Mouse (Mus musculus) small intestine, adult 2 months (tissue): ENCODE measurements at regions not wholly inside any gene's neighbourhood (a gene's known extent, or its start where the extent isn't known, plus 50 kb on each side); places are given as distances from the start of the nearest gene placed in this dataset.

Source experiments
- H3K27ac ChIP-seq: fragments of 200-500 bp; 2 replicates; pipeline ENCODE4 v1.5.1; 2012; ENCODE audit warnings: low read depth, low read length, control low read depth, inconsistent platforms; ENCODE audit not compliant: insufficient read depth
- H3K27me3 ChIP-seq: fragments of 200-500 bp; 2 replicates; pipeline ENCODE4 v1.6.1; 2012; ENCODE audit warnings: mild to moderate bottlenecking, moderate library complexity, low read length, inconsistent platforms; ENCODE audit not compliant: control insufficient read depth, insufficient read depth
- H3K36me3 ChIP-seq: fragments of 200-500 bp; 2 replicates; pipeline ENCODE4 v1.6.1; 2012; ENCODE audit warnings: mild to moderate bottlenecking, low read length, control low read depth, inconsistent platforms; ENCODE audit not compliant: control insufficient read depth, insufficient read depth
- H3K4me1 ChIP-seq: fragments of 200-500 bp; 2 replicates; pipeline ENCODE4 v1.6.1; 2012; ENCODE audit warnings: low read length, inconsistent platforms, mixed read lengths; ENCODE audit not compliant: control insufficient read depth, insufficient read depth, insufficient read length
- H3K4me3 ChIP-seq: fragments of 200-500 bp; 2 replicates; pipeline ENCODE4 v1.5.1; 2012; ENCODE audit warnings: low read depth, mild to moderate bottlenecking, control low read depth, inconsistent platforms, low read length, moderate library complexity
- CTCF ChIP-seq: fragments of 200-500 bp; IDR thresholded peaks from 2 replicates; pipeline ENCODE4 v1.5.1; 2012; ENCODE audit warnings: low read depth, mild to moderate bottlenecking, control low read depth, inconsistent platforms, low read length, moderate library complexity, mixed read lengths; ENCODE audit not compliant: insufficient replicate concordance, insufficient read length; ENCODE audit errors: extremely low read depth
- POLR2A ChIP-seq: fragments of 200-500 bp; IDR thresholded peaks from 2 replicates; pipeline ENCODE4 v1.6.1; 2012; ENCODE audit warnings: low read depth, mild to moderate bottlenecking, control low read depth, inconsistent platforms, low read length, moderate library complexity
- WGBS: fragments of 180-500 bp; shearing (Covaris S2); methylation state at CpG from one replicate; pipeline ENCODE4 v1.1.7; 2018; 5-methylcytosine and 5-hydroxymethylcytosine counted together

DNA sequence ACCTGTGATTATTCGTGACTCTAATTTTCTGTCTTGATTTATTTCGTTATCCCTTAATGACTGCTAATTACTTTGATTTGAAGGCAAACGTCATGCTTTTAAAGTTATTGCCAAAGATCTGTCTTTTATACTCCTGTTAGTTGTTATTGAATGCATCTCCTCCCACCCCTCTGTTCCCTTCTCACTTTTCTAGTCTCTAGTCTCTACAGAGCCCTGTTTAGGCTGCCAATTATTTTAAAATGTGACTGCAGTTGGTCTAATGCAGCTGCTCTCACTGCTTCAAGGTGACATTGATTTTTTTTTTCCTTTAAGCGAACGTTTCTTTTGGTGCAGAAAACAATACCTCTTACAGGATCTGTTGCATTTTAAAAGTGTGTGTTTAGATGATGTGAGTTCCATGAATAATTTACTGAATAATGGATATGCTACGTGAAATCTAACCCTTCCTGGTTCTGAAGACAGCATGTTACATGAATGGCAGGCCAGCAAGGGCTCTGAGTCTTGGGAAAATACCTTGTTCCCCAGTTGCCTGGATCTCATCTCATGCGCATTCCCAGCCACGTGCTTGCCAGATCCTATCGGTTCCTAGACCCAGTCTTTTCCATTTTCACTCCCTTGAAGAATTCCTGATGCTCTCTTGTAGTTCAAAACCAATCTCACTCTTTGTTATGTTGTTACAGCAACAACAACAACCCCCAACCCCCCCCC, 1097.2 kb downstream of the Synb start:
- Histone ChIP-seq H3K27me3 (no peaks in the 10 kb centered on the region), H3K36me3 (no peaks in the 10 kb centered on the region), H3K4me1 (no peaks in the 10 kb centered on the region), H3K27ac (no peak overlapping the region), H3K4me3 (no peak overlapping the region)
- 38% methylated on average over 9 of the region's 9 CpGs for WGBS
- no peak for TF ChIP-seq CTCF
- TF ChIP-seq POLR2A, result no peak

DNA sequence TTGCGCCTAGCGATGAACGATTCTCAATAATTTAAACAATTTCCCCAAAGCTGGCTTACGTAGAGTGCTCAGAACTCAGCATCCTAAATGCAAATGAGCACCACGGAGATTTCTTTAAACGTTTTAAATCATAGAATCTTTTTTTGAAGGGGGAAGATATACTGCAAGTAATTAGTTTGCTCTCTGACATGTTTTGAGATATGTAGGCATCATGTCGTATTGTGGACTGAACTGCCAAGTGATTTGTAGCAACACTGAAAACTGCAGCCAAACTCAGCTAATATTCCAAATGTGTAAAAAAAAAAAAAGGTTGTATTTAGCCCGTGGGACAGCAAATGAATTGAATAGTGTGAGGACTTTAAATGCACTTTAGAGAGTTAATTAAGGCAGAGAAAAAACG, 1097.9 kb downstream of the Synb start:
- TF ChIP-seq POLR2A (no peak), CTCF (no peak)
- WGBS, result 69% methylated on average over 9 of the region's 9 CpGs
- Histone ChIP-seq H3K4me1 (no peaks in the 10 kb centered on the region), H3K27me3 (no peaks in the 10 kb centered on the region), H3K27ac (no peak overlapping the region), H3K36me3 (no peaks in the 10 kb centered on the region), H3K4me3 (no peak overlapping the region)

DNA sequence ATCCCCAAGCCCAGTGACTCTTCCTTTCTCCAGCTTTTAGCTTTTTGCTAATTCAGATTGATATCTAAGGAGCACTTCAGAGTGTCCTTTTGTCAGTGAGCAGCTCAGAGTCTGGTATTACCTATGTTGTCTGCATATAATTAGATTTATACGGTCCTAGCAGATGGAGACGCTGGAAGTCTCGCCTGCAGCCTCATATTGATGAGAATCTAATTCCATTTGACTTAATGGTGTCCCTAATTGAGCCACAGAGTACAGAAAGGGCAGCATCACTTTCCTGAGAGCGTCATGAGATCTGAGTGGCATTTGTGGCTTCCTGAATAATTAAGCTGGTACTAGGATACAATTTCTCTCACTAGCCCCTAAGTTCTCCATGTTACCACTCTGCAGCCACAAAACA, 1104.2 kb downstream of the Synb start:
- Histone ChIP-seq H3K36me3 (no peaks in the 10 kb centered on the region), H3K4me1 (no peaks in the 10 kb centered on the region), H3K27me3 (no peaks in the 10 kb centered on the region), H3K27ac (no peak overlapping the region), H3K4me3 (no peak overlapping the region)
- TF ChIP-seq CTCF (no peak), POLR2A (no peak)
- WGBS, result 71% methylated on average over 4 of the region's 4 CpGs

DNA sequence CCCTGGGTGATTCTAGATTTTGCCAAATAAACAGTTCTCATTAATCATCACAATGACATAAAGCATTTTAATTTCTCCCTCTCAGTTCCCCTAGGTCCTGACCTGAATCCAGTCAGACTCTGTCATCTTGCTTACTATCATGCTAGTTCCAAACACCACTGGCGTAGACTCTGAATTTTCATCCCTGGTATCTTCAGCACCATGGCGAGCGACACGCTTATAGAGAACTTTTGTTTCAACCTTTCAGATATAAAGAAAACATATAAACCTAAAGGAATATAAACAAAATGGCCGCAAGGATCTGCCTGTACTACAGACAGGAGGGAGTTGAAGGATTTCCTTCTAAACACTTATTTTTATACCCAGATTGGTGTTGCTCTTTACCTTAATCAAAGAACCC, 1105.8 kb downstream of the Synb start:
- Histone ChIP-seq H3K27me3 (no peaks in the 10 kb centered on the region), H3K4me1 (no peaks in the 10 kb centered on the region), H3K4me3 (no peak overlapping the region), H3K27ac (no peak overlapping the region), H3K36me3 (no peaks in the 10 kb centered on the region)
- TF ChIP-seq CTCF (no peak), POLR2A (no peak)
- WGBS, result 52% methylated on average over 5 of the region's 5 CpGs

DNA sequence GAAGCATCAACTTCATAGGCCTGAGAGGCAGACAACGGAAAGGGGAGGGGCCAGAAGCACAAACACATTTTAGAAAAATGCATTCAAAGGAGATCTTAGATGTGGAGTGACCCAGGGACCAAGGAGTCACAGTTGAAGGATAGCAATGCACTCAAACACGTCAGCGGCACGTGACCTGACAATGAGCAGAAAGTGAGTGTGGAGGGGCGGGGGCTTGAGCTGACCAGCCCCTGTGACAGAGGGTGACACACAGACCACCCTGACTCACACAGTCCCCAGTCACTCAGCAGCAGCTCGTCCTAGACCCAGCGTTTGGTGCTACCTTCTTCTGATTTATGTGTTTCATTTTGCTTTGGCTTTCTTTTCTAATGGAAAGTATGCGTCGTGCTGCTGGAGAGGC, 1111.5 kb downstream of the Synb start:
- WGBS, result 43% methylated on average over 9 of the region's 9 CpGs

DNA sequence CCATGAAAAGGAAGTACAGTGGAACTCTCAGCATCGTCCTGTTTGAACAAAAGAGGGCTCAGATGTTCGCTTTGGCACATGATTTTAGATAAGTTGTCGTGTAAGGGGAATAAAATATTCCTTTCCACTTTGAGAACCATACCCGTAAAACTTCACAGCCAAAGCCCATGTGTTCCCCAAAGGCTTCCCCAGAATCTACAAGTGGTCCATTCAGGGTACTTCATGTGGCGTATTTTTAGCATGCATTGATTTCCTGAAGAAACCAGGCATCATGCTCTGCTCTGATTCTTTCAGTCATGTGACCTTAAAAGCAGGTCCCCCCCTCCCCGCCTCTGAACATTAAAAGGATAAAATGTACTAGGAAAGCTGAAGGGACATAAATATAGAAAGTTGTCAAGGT, 1112.9 kb downstream of the Synb start:
- H3K4me1 ChIP-seq, result no peaks in the 10 kb centered on the region
- TF ChIP-seq POLR2A (no peak), CTCF (no peak)
- 78% methylated on average over 6 of the region's 6 CpGs for WGBS

More for the DNA sequence above, 1111.5 kb downstream of the Synb start:
- Histone ChIP-seq H3K27ac (no peak overlapping the region), H3K27me3 (no peaks in the 10 kb centered on the region), H3K4me3 (no peak overlapping the region), H3K36me3 (no peaks in the 10 kb centered on the region), H3K4me1 (no peaks in the 10 kb centered on the region)
- TF ChIP-seq POLR2A, result no peak
- no peak for TF ChIP-seq CTCF

More for the DNA sequence above, 1112.9 kb downstream of the Synb start:
- H3K36me3 ChIP-seq, result no peaks in the 10 kb centered on the region
- no peak overlapping the region for H3K4me3 ChIP-seq
- no peaks in the 10 kb centered on the region for H3K27me3 ChIP-seq
- H3K27ac ChIP-seq, result no peak overlapping the region
